Mouse (Mus musculus): Measurements from ENCODE around the gene Cryge. TPM values are rescaled to one million over a fixed set of nuclear protein-coding genes. Genes with fewer than 3 reads are reported as not detected.

Gene Cryge
- total RNA-seq, 2 experiments from 2014 or later: not detected

- no peak for DNase-seq
Measured at GRCm38 (mm10) chr1:65012726-65013125, 38.2 kb downstream of the Cryge start.

- DNase-seq: peak; percentile 13
Measured at GRCm38 (mm10) chr1:65010153-65010552, 40.8 kb downstream of the Cryge start.

DNA sequence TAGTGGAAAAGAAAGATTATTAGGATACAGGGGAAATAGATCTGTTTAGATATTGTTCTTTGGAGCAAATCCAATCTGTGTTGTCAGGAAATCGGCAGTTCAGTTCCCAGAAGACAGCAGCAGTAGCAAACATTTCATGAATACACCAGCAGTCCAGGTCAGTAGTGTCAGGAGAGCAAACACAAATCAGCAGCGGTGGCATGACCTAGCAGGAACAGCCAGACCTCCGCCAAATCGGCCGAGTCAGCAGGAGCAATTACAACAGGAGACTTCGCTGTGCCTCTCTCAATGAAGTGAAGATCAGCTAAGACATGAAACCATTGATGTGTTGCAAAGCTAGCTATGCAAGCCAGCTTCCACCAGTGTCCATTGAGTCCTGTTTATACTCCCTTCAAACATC is 45.4 kb downstream of the Cryge start:
- no peak for DNase-seq

DNA sequence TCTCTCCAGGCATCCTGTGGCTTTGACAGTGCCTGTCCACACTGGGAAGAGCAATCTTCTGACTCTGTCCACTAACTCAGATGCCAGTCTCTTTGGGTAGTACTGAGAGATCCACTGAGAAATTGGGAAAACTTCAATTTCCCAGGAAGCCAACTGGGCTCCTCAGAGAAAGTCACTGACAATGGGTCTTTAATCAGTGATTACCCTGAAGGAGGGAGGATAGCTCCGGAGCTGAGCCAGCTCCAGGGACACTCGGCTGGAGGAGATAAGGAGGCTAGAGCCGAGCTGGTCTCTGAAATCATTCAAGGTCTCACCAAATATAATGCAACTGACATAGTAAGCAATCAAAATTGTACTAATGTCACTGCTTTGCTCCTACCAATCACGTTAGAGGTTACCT is 46.4 kb downstream of the Cryge start:
- DNase-seq: no peak

Other genes with a start within 250 kb of the Cryge start
- gene Plekhm3, start 94.3 kb downstream of the Cryge start, total RNA-seq (2021): 1 to 10 TPM; 5.2 to 5.7 TPM
- not detected for gene Akr1cl, start 18.4 kb downstream of the Cryge start, total RNA-seq (2021)
- not detected for gene Crygd, start 12.3 kb upstream of the Cryge start, total RNA-seq (2021)
- not detected for gene Crygc, start 22.5 kb upstream of the Cryge start, total RNA-seq (2021)
- gene Crygb, start 31.1 kb upstream of the Cryge start, total RNA-seq (2021): not detected
- gene Cryga, start 52.2 kb upstream of the Cryge start, total RNA-seq (2021): not detected
- not detected for gene Gm28845, start 68.4 kb upstream of the Cryge start, total RNA-seq (2021)
- gene D630023F18Rik, start 72.1 kb upstream of the Cryge start, total RNA-seq (2021): not detected
- 10 to 100 TPM; 20.9 to 46.4 TPM for gene Idh1, start 135.4 kb upstream of the Cryge start, total RNA-seq (2021)
- 1 to 10 TPM; 7.5 to 7.7 TPM for gene Pikfyve, start 135.5 kb upstream of the Cryge start, total RNA-seq (2021)
- gene Pth2r, start 230.9 kb upstream of the Cryge start, total RNA-seq (2021): not detected